Mouse (Mus musculus) lung, adult 2 months (tissue): ENCODE measurements at regions not wholly inside any gene's neighbourhood (a gene's known extent, or its start where the extent isn't known, plus 50 kb on each side); places are given as distances from the start of the nearest gene placed in this dataset.

Source experiments
- CTCF ChIP-seq: fragments of 200-500 bp; IDR thresholded peaks from 2 replicates; pipeline ENCODE4 v1.5.1; 2011; ENCODE audit warnings: mild to moderate bottlenecking, low read length, control low read depth; ENCODE audit not compliant: insufficient read depth
- POLR2A ChIP-seq: fragments of 200-500 bp; IDR thresholded peaks from 2 replicates; pipeline ENCODE4 v1.6.1; 2011; ENCODE audit warnings: low read depth, mild to moderate bottlenecking, control low read depth, low read length, borderline replicate concordance; ENCODE audit errors: extremely low read depth

- TF ChIP-seq POLR2A = no peak
- no peak for TF ChIP-seq CTCF
Observed at GRCm38 (mm10) chr12:35681864-35682449, 147.1 kb upstream of the Ahr start.
